ENCODE assay signal across 13 mouse cellular contexts in genomic region chr3:137900149-137900548, GRCm38 (mm10). TPM values are rescaled to one million over a fixed set of nuclear protein-coding genes. Genes with fewer than 3 reads are reported as not detected.
A peak's percentile ranks its signal among the peaks of the same experiment; 100 is the strongest.
DNase-seq lines count a peak whose midpoint lies in the region; ATAC-seq and TF ChIP-seq lines count a peak whose summit lies in the region.
"Had no signal": no experiment of that assay in that cellular context is flagged by ENCODE, and none has a peak within 500 bp of the region (broad histone marks: within the 10 kb centered on the region; RNA-seq: fewer than 3 reads in every experiment).

No protein-coding gene starts in this region.

- H3K4me1 ChIP-seq in forebrain, postnatal 0 days (ENCODE audit: insufficient read depth): no peaks in the 10 kb centered on the region
- no peaks in the 10 kb centered on the region for H3K4me1 ChIP-seq in kidney, adult 2 months (ENCODE audit: control insufficient read depth, insufficient read depth, low read length)
- H3K4me1 ChIP-seq: lung, embryonic 15.5 days had no signal

- no peak overlapping the region for H3K27ac ChIP-seq in forebrain, postnatal 0 days (ENCODE audit: low read depth, low read length)
- no peak overlapping the region for H3K27ac ChIP-seq in kidney, adult 2 months (ENCODE audit: insufficient read depth, low read depth, low read length)
- H3K27ac ChIP-seq: layer of hippocampus, adult 2 months; lung, embryonic 15.5 days had no signal

- H3K9me3 ChIP-seq in forebrain, postnatal 0 days (ENCODE audit: low read length): no peaks in the 10 kb centered on the region
- H3K9me3 ChIP-seq: lung, embryonic 15.5 days had no signal

- peaks cover 27% of the 10 kb centered on the region for H3K36me3 ChIP-seq in forebrain, postnatal 0 days (ENCODE audit: insufficient read depth)
- H3K36me3 ChIP-seq in kidney, adult 2 months (ENCODE audit: control insufficient read depth, insufficient read depth, low read length): peaks cover 2% of the 10 kb centered on the region

- no peak overlapping the region for H3K4me2 ChIP-seq in forebrain, postnatal 0 days (ENCODE audit: low read depth)
- H3K4me2 ChIP-seq: lung, embryonic 15.5 days had no signal

- DNase-seq in adrenal gland, adult (ENCODE audit: inconsistent age in 2 of 2, low spot score in 1 of 2): peak; percentile 11 to 72
- DNase-seq in adrenal gland, postnatal 4 days (ENCODE audit: low spot score in 2 of 2): no peak
- peak; percentile 42 for DNase-seq in layer of hippocampus, adult 11-12 months (ENCODE audit: low spot score)
- no peak for DNase-seq in layer of hippocampus, postnatal 10 days (ENCODE audit: low spot score in 2 of 2)
- DNase-seq in 3T3-L1 (ENCODE audit: low read depth, low spot score): peak; percentile 16
- peak; percentile 58 for DNase-seq in forebrain, postnatal 0 days
- DNase-seq in kidney, adult 2 months: no peak
- DNase-seq in urinary bladder, adult 18-20 months (ENCODE audit: low spot score in 2 of 2): no peak
- DNase-seq: cerebellum, adult 11 months; heart, adult 18-20 months; kidney, adult 9 months had no signal

- no peak for TF ChIP-seq CTCF in forebrain, postnatal 0 days (IDR thresholded peaks at IDR 0.05; ENCODE audit: low read depth)
- no peak for TF ChIP-seq CTCF in kidney, adult 2 months (conservative IDR thresholded peaks at IDR 0.05; ENCODE audit: insufficient read depth, insufficient read length, low read depth, low read length)

- TF ChIP-seq POLR2A in kidney, adult 2 months (IDR thresholded peaks at IDR 0.05; ENCODE audit: low read depth, low read length): no peak

- ATAC-seq in forebrain, postnatal 0 days: peak; percentile 61

- WGBS in forebrain, postnatal 0 days: 34% methylated on average over 10 of the region's 10 CpGs
- 84% methylated on average over 10 of the region's 10 CpGs for WGBS in kidney, adult 2 months

- H3K27me3 ChIP-seq in forebrain, postnatal 0 days (ENCODE audit: insufficient read depth, low read length): no peaks in the 10 kb centered on the region
- H3K27me3 ChIP-seq in kidney, adult 2 months (replicated peaks; ENCODE audit: control insufficient read depth, insufficient read depth, low read length): no peaks in the 10 kb centered on the region
- H3K27me3 ChIP-seq: lung, embryonic 15.5 days had no signal

- H3K9ac ChIP-seq in forebrain, postnatal 0 days: no peak overlapping the region
- H3K9ac ChIP-seq: lung, embryonic 15.5 days had no signal

- no peak overlapping the region for H3K4me3 ChIP-seq in forebrain, postnatal 0 days (ENCODE audit: low read depth, low read length)
- no peak overlapping the region for H3K4me3 ChIP-seq in kidney, adult 2 months (ENCODE audit: insufficient read depth, low read depth, low read length)
- H3K4me3 ChIP-seq: layer of hippocampus, adult 2 months; lung, embryonic 15.5 days had no signal

RNA-seq across cellular contexts. Expression of gene Lamtor3, which starts 18.2 kb away (rescaled TPM):
- total RNA-seq in adrenal gland, postnatal 4 days (2021): 10 to 100 TPM; 63.6 to 68.8 TPM
- 10 to 100 TPM; 65.3 to 66.9 TPM for total RNA-seq in layer of hippocampus, postnatal 10 days (2021)
- total RNA-seq in forebrain, postnatal 0 days (2014; rRNA removed): 105 and 116 TPM in 2 replicates
- 112 and 123 TPM in 2 replicates for polyA plus RNA-seq in forebrain, postnatal 0 days (2015; fragmentation: Nextera tagmentation; extraction: Ambion mirVana)
- polyA plus RNA-seq in kidney, adult 2 months (2012; rRNA removed): 32.9 and 41.5 TPM in 2 replicates

RNA-seq across cellular contexts. Expression of gene Dnajb14, which starts 32.7 kb away (rescaled TPM):
- 10 to 100 TPM; 21.4 to 22.8 TPM for total RNA-seq in adrenal gland, postnatal 4 days (2021)
- total RNA-seq in layer of hippocampus, postnatal 10 days (2021): 10 to 100 TPM; 40.1 to 44.9 TPM
- total RNA-seq in forebrain, postnatal 0 days (2014; rRNA removed): 16.5 and 19.2 TPM in 2 replicates
- 6.5 and 14.9 TPM in 2 replicates for polyA plus RNA-seq in forebrain, postnatal 0 days (2015; fragmentation: Nextera tagmentation; extraction: Ambion mirVana)
- polyA plus RNA-seq in kidney, adult 2 months (2012; rRNA removed): 5.4 and 6.2 TPM in 2 replicates

RNA-seq across cellular contexts. Expression of gene H2afz, which starts 35.9 kb away (rescaled TPM):
- 100 to 1,000 TPM; 360 to 373 TPM for total RNA-seq in adrenal gland, postnatal 4 days (2021)
- 100 to 1,000 TPM; 193 to 223 TPM for total RNA-seq in layer of hippocampus, postnatal 10 days (2021)
- 485 and 592 TPM in 2 replicates for total RNA-seq in forebrain, postnatal 0 days (2014; rRNA removed)
- 728 and 896 TPM in 2 replicates for polyA plus RNA-seq in forebrain, postnatal 0 days (2015; fragmentation: Nextera tagmentation; extraction: Ambion mirVana)
- polyA plus RNA-seq in kidney, adult 2 months (2012; rRNA removed): 365 and 439 TPM in 2 replicates

Comparison
In these comparisons a context has a peak if more than half of its experiments do, and no peak if none do; other contexts are left out.
1. DNase-seq: peak in adrenal gland, adult (2 of 2), layer of hippocampus, adult 11-12 months (single experiment), 3T3-L1 (single experiment) and forebrain, postnatal 0 days (single experiment); none in adrenal gland, postnatal 4 days (0 of 2), layer of hippocampus, postnatal 10 days (0 of 2), kidney, adult 2 months (single experiment) and urinary bladder, adult 18-20 months (0 of 2).